Mouse (Mus musculus): ENCODE measurements around the gene Nav2. TPM values are rescaled to one million over a fixed set of nuclear protein-coding genes. Genes with fewer than 3 reads are reported as not detected.
A peak's percentile ranks its signal among the peaks of the same experiment; 100 is the strongest.

The Nav2 gene
- total and polyA plus RNA-seq, 3 experiments, result 1.0 TPM; not detected in 2

DNA sequence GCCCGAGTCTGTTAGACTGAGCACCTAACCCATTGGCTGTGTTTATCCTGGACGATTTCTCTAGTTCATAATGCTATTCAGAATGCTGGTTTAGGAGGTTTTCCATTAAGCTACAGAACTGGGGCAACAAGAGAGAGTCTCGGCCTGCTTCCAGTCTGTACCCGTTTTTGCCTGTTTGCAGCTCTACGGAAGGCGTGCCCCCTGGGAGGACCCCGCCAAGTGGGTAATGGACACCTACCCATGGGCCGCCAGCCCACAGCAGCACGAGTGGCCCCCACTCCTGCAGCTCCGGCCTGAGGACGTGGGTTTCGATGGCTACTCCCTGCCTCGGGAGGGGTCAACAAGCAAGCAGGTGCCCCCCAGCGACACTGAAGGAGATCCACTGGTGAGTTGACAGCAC lies 695.7 kb downstream of the Nav2 start:
- no peak for DNase-seq (ENCODE audit: low spot score)
- TF ChIP-seq CTCF (IDR thresholded peaks at IDR 0.05; ENCODE audit: low read depth, low read length) (no peak), GATA2 (IDR thresholded peaks at IDR 0.05; ENCODE audit: borderline replicate concordance, low read depth, low read length) (no peak), TAL1 (conservative IDR thresholded peaks at IDR 0.05; ENCODE audit: low read depth, low read length) (no peak), POLR2AphosphoS5 (IDR thresholded peaks at IDR 0.05; ENCODE audit: insufficient replicate concordance, low read depth, low read length) (no peak), GATA1 (IDR thresholded peaks at IDR 0.05; ENCODE audit: borderline replicate concordance, low read length) (no peak)
- H3K4me3 ChIP-seq (ENCODE audit: low read depth, low read length), result no peak overlapping the region; the same call in 1 of the 2 replicates
- H3K36me3 ChIP-seq (replicated peaks), result no peaks in the 10 kb centered on the region
- ATAC-seq (ENCODE audit: extremely low read depth, insufficient number of reproducible peaks, low FRiP score, poor library complexity, severe bottlenecking), result no peak
- H3K9me3 ChIP-seq (replicated peaks), result peaks cover 87% of the 10 kb centered on the region
- H3K4me1 ChIP-seq (ENCODE audit: insufficient read depth, low read depth, low read length), result no peaks in the 10 kb centered on the region
- no peaks in the 10 kb centered on the region for H3K27me3 ChIP-seq (ENCODE audit: insufficient read depth, low read length)

DNA sequence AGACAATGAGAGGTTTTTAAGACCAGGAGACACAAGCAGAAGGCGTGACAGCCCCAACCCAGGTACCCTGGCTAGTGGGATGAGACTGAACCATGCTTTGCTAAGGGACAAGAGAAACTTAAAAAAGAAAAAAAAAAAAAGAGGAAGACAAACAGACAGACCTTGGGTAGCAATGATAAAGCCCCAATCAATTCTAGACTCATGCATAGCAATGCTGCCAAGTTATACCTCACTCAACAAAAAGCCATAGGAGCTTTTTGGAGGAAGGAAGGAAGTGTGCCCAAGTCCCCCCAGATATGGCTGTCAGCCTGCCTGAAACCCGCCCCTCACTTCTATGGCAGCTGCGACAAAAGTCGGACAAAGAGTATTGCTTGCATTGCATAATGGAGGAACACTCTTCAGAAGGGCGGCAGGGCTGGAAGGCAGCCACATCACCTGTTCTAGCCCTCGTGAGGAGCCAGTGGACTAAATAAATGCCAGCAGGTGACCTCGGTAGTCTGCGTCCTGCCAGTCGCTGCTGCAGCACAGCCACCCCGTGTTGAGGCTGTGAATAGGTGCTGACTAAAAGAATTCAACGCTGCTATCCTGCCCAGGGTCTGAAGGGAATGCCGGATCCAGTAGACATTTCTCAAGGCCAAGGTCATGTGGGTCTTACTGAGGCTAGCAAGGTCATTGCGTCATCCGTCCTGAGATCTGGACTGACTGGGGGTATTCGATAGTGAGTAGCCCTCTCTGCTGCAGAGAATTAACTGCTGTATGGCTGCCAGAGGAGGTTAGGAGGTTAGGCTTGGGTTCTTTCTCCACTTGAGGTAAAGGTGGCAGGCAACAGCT lies 696.7 kb downstream of the Nav2 start:
- DNase-seq (ENCODE audit: low spot score), result no peak
- Histone ChIP-seq H3K4me3 (ENCODE audit: low read depth, low read length) (no peak overlapping the region), H3K36me3 (replicated peaks) (no peaks in the 10 kb centered on the region), H3K9me3 (replicated peaks) (peaks cover 81% of the 10 kb centered on the region), H3K4me1 (ENCODE audit: insufficient read depth, low read depth, low read length) (no peaks in the 10 kb centered on the region), H3K27me3 (ENCODE audit: insufficient read depth, low read length) (no peaks in the 10 kb centered on the region)
- TF ChIP-seq CTCF (IDR thresholded peaks at IDR 0.05; ENCODE audit: low read depth, low read length), result no peak
- TF ChIP-seq GATA1 (IDR thresholded peaks at IDR 0.05; ENCODE audit: borderline replicate concordance, low read length), result no peak
- ATAC-seq (ENCODE audit: extremely low read depth, insufficient number of reproducible peaks, low FRiP score, poor library complexity, severe bottlenecking), result no peak

DNA sequence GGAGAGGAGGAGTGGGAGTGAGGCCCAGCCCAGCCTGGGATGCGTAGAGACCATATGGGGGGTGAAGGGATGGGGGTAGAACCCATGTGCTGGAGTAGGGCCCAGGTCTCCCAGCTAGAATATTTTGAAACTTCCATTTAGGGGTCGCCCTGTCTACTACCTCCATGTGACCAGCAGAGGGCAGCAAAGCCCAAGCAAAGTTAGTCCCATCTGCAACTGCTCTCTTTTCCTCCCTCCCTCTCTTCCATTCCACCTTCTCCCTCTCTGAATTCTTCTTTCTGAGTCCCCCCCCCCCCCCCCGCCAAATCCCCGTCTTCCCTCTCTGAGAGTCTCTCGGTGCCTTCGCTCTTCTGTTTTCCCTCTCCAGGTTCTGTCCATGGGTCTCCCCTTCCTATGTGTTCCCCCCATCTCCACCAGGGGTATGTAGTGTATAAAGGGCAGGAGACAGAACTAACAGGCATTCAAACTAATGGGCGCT lies 707.8 kb downstream of the Nav2 start:
- no peak for ATAC-seq (ENCODE audit: extremely low read depth, insufficient number of reproducible peaks, low FRiP score, poor library complexity, severe bottlenecking)
- Histone ChIP-seq H3K27me3 (ENCODE audit: insufficient read depth, low read length) (no peaks in the 10 kb centered on the region), H3K9me3 (replicated peaks) (peaks cover 41% of the 10 kb centered on the region), H3K4me1 (ENCODE audit: insufficient read depth, low read depth, low read length) (no peaks in the 10 kb centered on the region), H3K36me3 (replicated peaks) (no peaks in the 10 kb centered on the region), H3K4me3 (ENCODE audit: low read depth, low read length) (no peak overlapping the region)
- TF ChIP-seq CTCF (IDR thresholded peaks at IDR 0.05; ENCODE audit: low read depth, low read length) (peak; percentile 24; the same call in 1 of the 2 replicates), TAL1 (conservative IDR thresholded peaks at IDR 0.05; ENCODE audit: low read depth, low read length) (no peak), POLR2AphosphoS5 (IDR thresholded peaks at IDR 0.05; ENCODE audit: insufficient replicate concordance, low read depth, low read length) (no peak), GATA1 (IDR thresholded peaks at IDR 0.05; ENCODE audit: borderline replicate concordance, low read length) (no peak), GATA2 (IDR thresholded peaks at IDR 0.05; ENCODE audit: borderline replicate concordance, low read depth, low read length) (no peak)
- no peak for DNase-seq (ENCODE audit: low spot score)

DNA sequence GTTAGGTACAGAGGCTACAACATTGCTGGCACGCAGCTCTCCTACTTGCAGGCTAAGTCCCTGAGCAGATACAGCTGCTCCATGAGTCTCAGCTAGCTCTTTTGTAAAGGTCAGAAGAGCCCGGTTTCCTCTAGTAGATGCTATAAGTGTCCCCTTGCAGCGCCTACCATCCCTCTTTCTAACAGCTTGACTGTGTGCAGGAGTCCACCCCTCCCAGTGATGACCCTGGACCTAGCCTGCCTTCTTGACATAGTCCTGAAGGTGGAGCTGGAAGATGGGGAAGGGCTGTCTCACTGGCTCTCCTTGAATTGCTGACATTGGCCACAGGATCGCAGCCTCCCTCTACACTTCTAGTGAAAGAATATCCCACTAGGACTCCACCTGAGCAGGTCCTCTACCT lies 708.6 kb downstream of the Nav2 start:
- ATAC-seq (ENCODE audit: extremely low read depth, insufficient number of reproducible peaks, low FRiP score, poor library complexity, severe bottlenecking), result no peak
- no peaks in the 10 kb centered on the region for H3K4me1 ChIP-seq (ENCODE audit: insufficient read depth, low read depth, low read length)
- TF ChIP-seq GATA1 (IDR thresholded peaks at IDR 0.05; ENCODE audit: borderline replicate concordance, low read length) (no peak), TAL1 (conservative IDR thresholded peaks at IDR 0.05; ENCODE audit: low read depth, low read length) (no peak), POLR2AphosphoS5 (IDR thresholded peaks at IDR 0.05; ENCODE audit: insufficient replicate concordance, low read depth, low read length) (no peak), CTCF (IDR thresholded peaks at IDR 0.05; ENCODE audit: low read depth, low read length) (no peak), GATA2 (IDR thresholded peaks at IDR 0.05; ENCODE audit: borderline replicate concordance, low read depth, low read length) (no peak)
- H3K9me3 ChIP-seq (replicated peaks), result peaks cover 40% of the 10 kb centered on the region
- no peaks in the 10 kb centered on the region for H3K36me3 ChIP-seq (replicated peaks)
- H3K27me3 ChIP-seq (ENCODE audit: insufficient read depth, low read length), result no peaks in the 10 kb centered on the region
- H3K4me3 ChIP-seq (ENCODE audit: low read depth, low read length), result no peak overlapping the region
- no peak for DNase-seq (ENCODE audit: low spot score)

- Histone ChIP-seq H3K9me3 (replicated peaks) (peaks cover 50% of the 10 kb centered on the region), H3K4me3 (ENCODE audit: low read depth, low read length) (no peak overlapping the region), H3K4me1 (ENCODE audit: insufficient read depth, low read depth, low read length) (no peaks in the 10 kb centered on the region), H3K27me3 (ENCODE audit: insufficient read depth, low read length) (no peaks in the 10 kb centered on the region), H3K36me3 (replicated peaks) (no peaks in the 10 kb centered on the region)
- ATAC-seq (ENCODE audit: extremely low read depth, insufficient number of reproducible peaks, low FRiP score, poor library complexity, severe bottlenecking) (no peak), DNase-seq (ENCODE audit: low spot score) (no peak)
- no peak for TF ChIP-seq TAL1 (conservative IDR thresholded peaks at IDR 0.05; ENCODE audit: low read depth, low read length)
- no peak for TF ChIP-seq CTCF (IDR thresholded peaks at IDR 0.05; ENCODE audit: low read depth, low read length)
- no peak for TF ChIP-seq GATA2 (IDR thresholded peaks at IDR 0.05; ENCODE audit: borderline replicate concordance, low read depth, low read length)
- no peak for TF ChIP-seq GATA1 (IDR thresholded peaks at IDR 0.05; ENCODE audit: borderline replicate concordance, low read length)
- TF ChIP-seq POLR2AphosphoS5 (IDR thresholded peaks at IDR 0.05; ENCODE audit: insufficient replicate concordance, low read depth, low read length), result no peak
Measured at GRCm38 (mm10) chr7:49620160-49620559, 711.6 kb downstream of the Nav2 start.

DNA sequence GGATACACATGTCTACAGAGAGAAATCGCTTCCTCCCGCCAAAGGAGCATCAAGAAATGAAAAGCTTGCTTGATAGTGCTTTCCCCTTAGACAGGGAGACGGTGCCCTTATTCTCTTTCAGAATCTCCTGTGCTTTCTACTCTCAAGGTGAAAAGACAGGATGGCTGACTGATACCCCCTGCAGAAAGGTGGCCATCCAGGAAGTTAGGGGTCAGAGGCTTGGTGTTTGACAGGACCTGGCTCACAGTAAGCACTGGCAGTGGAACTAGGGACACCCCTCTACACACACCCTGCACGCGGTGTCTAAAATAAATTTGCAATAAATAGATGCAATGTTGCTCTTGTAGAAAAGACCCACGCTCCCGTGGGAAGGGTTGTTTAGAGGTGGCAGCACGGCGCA lies 723.4 kb downstream of the Nav2 start:
- no peaks in the 10 kb centered on the region for H3K36me3 ChIP-seq (replicated peaks)
- H3K9me3 ChIP-seq (replicated peaks), result peaks cover 58% of the 10 kb centered on the region
- no peak for DNase-seq (ENCODE audit: low spot score)
- ATAC-seq (ENCODE audit: extremely low read depth, insufficient number of reproducible peaks, low FRiP score, poor library complexity, severe bottlenecking), result no peak
- no peaks in the 10 kb centered on the region for H3K27me3 ChIP-seq (ENCODE audit: insufficient read depth, low read length)
- H3K4me1 ChIP-seq (ENCODE audit: insufficient read depth, low read depth, low read length), result no peaks in the 10 kb centered on the region
- no peak overlapping the region for H3K4me3 ChIP-seq (ENCODE audit: low read depth, low read length)
- TF ChIP-seq GATA1 (IDR thresholded peaks at IDR 0.05; ENCODE audit: borderline replicate concordance, low read length), result no peak
- TF ChIP-seq TAL1 (conservative IDR thresholded peaks at IDR 0.05; ENCODE audit: low read depth, low read length), result no peak
- no peak for TF ChIP-seq GATA2 (IDR thresholded peaks at IDR 0.05; ENCODE audit: borderline replicate concordance, low read depth, low read length)
- TF ChIP-seq CTCF (IDR thresholded peaks at IDR 0.05; ENCODE audit: low read depth, low read length), result no peak
- TF ChIP-seq POLR2AphosphoS5 (IDR thresholded peaks at IDR 0.05; ENCODE audit: insufficient replicate concordance, low read depth, low read length), result no peak
